Mouse (Mus musculus) retina, postnatal 1 day (tissue): ENCODE data around the gene Shc1.
A peak's percentile ranks its signal among the peaks of the same experiment; 100 is the strongest.
"Not testable (repeated sequence)": the region's sequence is repeated elsewhere in the genome, so short reads cannot be mapped to it uniquely, and the experiment has no call there.

Experiments used
- DNase-seq: peaks from one replicate; pipeline ENCODE4 v3.0.0-alpha.2; 2012

The Shc1 gene

GRCm38 (mm10) chr3:89419981-89420380 is 1.7 kb downstream of the Shc1 start:
- DNase-seq = no peak

GRCm38 (mm10) chr3:89420421-89420820 is 2.2 kb downstream of the Shc1 start:
- DNase-seq = no peak

- DNase-seq = peak; percentile 73
Observed at GRCm38 (mm10) chr3:89421002-89421774, 2.9 kb downstream of the Shc1 start.

- no peak for DNase-seq
Observed at GRCm38 (mm10) chr3:89421810-89422473, 3.7 kb downstream of the Shc1 start.

GRCm38 (mm10) chr3:89422556-89423205 is 4.4 kb downstream of the Shc1 start:
- DNase-seq = no peak

GRCm38 (mm10) chr3:89424416-89425140 is 6.3 kb downstream of the Shc1 start:
- DNase-seq = no peak

GRCm38 (mm10) chr3:89425141-89425525 is 6.9 kb downstream of the Shc1 start:
- DNase-seq = no peak

GRCm38 (mm10) chr3:89425876-89426275 is 7.6 kb downstream of the Shc1 start:
- DNase-seq = no peak

GRCm38 (mm10) chr3:89429021-89429420 is 10.8 kb downstream of the Shc1 start:
- not testable (repeated sequence) for DNase-seq

- DNase-seq = peak; percentile 97
Observed at GRCm38 (mm10) chr3:89430171-89431159, 12.2 kb downstream of the Shc1 start, which contains the start of gene Pygo2. TSS of gene Pygo2 (plus strand) at chr3:89430214.

- no peak for DNase-seq
Observed at GRCm38 (mm10) chr3:89432606-89433005, 14.4 kb downstream of the Shc1 start.

- DNase-seq = no peak
Observed at GRCm38 (mm10) chr3:89434532-89434931, 16.3 kb downstream of the Shc1 start.

GRCm38 (mm10) chr3:89435041-89435440 is 16.8 kb downstream of the Shc1 start:
- peak; percentile 58 for DNase-seq

- DNase-seq = peak; percentile 92
Observed at GRCm38 (mm10) chr3:89436176-89437113, 18.2 kb downstream of the Shc1 start, which contains the start of gene Pbxip1. TSS of gene Pbxip1 (plus strand) at chr3:89436706.

GRCm38 (mm10) chr3:89437269-89437668 is 19.0 kb downstream of the Shc1 start:
- peak; percentile 83 for DNase-seq

- no peak for DNase-seq
Observed at GRCm38 (mm10) chr3:89440691-89441090, 22.4 kb downstream of the Shc1 start.

- peak; percentile 55 for DNase-seq
Observed at GRCm38 (mm10) chr3:89448720-89449537, 30.7 kb downstream of the Shc1 start.

- DNase-seq = peak; percentile 86
Observed at GRCm38 (mm10) chr3:89449541-89449940, 31.3 kb downstream of the Shc1 start.

GRCm38 (mm10) chr3:89451916-89452315 is 33.7 kb downstream of the Shc1 start:
- no peak for DNase-seq
